Mouse (Mus musculus) cerebellum, adult 11 months (tissue): Measurements from ENCODE around the gene Tnfrsf26.

Experiments used
- DNase-seq: peaks from one replicate; pipeline ENCODE4 v3.0.0; 2022

The Tnfrsf26 gene

GRCm38 (mm10) chr7:143599428-143600230 is 28.9 kb downstream of the Tnfrsf26 start, which contains the start of gene Cars:
Gene Cars (minus strand): TSS chr7:143600090.
- peak; percentile 85 for DNase-seq

- no peak for DNase-seq
These were observed 33.7 kb downstream of the Tnfrsf26 start for GRCm38 (mm10) chr7:143594865-143595264.

GRCm38 (mm10) chr7:143592255-143592654 is 36.3 kb downstream of the Tnfrsf26 start:
- DNase-seq, result no peak

- DNase-seq, result peak; percentile 53
These were observed 40.5 kb downstream of the Tnfrsf26 start for GRCm38 (mm10) chr7:143588006-143588405.

DNA sequence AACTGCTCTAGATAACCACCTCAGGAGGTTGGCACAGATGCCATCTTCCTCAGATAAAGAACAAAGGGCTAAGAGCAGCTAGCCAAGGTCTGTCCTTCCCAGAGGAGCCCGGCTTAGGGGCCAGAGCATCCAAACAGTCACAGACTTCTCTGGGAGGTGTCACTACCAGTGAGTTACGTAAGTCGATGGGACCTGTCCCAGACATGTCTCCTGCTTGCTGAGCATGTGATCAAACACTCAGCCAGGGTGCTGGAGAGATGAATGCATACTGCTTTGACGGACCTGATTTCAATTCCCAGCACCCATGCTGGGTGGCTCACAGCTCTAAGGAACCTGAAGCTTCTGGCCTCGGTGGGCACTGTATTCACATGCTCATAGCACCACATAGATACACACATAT is 40.9 kb downstream of the Tnfrsf26 start:
- DNase-seq, result no peak

GRCm38 (mm10) chr7:143583956-143584355 is 44.6 kb downstream of the Tnfrsf26 start:
- DNase-seq, result peak; percentile 29

DNA sequence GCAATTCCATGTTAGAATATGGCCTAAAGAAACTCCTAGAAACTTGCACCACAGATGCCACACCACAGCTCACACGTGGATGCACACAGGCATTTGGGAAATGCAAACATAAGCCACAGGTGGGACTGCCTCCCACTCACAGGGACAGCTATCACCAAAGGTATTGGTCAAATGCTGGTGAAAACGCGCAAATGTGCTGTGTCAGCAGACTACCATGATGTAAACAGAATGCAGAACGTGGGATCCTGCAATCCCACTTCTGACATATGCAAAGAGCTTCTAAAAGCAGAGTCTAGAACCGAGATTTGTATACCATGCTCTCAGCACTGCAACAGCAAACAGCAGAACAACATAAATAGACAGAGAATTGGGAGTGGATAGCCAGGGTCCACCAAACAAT is 45.5 kb downstream of the Tnfrsf26 start:
- DNase-seq, result no peak

DNA sequence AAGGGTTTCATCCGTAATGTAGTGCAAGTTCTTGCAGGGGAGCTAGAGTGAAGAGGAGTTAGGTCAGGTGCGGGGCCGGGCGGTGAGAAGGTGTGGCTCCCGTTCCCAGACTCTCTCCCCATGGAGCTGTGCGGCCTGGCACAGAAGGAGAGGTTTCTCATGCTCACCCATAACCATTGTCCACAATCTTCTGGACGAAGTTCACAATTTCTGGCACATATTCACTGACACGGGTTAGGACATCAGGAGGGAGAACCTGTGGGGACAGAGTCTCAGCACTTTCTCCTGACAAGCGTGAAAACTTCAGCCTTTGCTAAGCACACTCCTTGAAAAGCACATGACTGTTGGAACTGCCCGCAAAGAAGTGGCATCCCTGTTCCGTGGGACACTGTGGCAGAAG is 52.8 kb downstream of the Tnfrsf26 start:
- DNase-seq, result no peak

- no peak for DNase-seq
These were observed 62.9 kb downstream of the Tnfrsf26 start for GRCm38 (mm10) chr7:143565648-143566039.

DNA sequence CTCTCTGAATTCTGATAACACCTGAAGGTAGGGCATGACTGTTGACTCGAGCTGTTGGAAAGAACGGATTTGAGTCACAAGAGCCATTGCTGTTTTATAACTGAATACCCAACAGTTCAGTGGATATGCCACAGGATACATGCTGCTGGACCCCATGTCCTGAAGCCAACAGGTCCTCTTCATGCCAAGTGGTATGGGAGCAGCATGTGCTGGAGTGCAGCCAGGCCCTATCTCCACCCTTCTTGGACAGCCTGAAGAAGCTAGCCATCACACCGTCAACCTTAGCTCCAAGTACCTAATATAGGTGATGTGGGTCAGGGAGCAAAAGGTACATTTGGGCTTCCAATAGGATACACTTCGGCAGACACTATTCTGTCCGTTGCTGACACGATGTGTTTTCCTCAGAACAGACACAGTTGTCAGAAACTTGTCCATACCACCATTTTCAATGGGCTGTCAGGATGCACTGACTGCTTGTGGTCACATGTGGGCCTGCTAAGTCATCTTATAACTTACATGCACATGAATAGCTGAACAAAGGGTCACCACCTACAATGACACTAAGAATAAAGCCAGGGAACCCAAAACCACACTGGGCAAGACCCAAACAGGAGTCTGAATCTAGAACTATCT is 63.4 kb downstream of the Tnfrsf26 start:
- DNase-seq, result no peak

DNA sequence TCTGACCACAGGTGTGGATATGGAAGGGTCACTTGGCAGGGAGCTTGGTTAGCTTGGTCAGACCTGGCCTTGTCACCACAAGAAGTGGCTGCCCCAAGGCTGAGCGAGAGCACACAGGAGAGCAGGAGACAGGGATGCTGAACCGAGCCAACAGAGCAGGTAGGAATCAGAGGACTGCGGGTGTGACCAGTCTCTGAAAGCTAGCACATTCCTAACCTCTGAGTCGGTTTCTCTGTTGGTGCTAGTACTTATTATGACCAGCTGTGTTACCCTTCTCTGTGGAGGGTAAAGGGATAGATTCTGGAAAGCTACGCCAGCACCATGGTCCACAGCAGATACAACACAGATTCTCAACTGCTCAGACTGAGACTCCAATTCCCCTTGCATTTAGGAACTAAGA is 64.7 kb downstream of the Tnfrsf26 start:
- DNase-seq, result no peak
